Mouse (Mus musculus): ENCODE results near the gene Ros1.

The Ros1 gene

DNA sequence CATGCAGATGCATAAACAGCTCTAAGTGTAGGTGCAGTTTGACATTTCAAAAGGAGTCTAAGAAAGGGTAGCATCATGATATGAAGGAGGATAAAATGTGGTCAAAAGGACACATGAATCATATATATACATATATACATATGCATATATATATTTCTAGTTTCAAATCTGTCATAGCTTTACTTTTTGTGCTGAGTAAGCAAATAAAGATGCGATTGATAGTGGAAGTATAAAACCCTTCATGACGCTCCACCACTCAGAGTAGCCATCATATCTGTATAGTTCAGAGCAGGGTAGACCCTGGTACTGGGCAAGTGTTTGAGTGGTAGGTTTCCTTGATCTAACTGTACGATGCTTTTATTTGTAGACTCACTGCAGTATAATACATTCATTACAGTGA lies 35.3 kb downstream of the Ros1 start:
- no peak for DNase-seq (ENCODE audit: low spot score)

DNA sequence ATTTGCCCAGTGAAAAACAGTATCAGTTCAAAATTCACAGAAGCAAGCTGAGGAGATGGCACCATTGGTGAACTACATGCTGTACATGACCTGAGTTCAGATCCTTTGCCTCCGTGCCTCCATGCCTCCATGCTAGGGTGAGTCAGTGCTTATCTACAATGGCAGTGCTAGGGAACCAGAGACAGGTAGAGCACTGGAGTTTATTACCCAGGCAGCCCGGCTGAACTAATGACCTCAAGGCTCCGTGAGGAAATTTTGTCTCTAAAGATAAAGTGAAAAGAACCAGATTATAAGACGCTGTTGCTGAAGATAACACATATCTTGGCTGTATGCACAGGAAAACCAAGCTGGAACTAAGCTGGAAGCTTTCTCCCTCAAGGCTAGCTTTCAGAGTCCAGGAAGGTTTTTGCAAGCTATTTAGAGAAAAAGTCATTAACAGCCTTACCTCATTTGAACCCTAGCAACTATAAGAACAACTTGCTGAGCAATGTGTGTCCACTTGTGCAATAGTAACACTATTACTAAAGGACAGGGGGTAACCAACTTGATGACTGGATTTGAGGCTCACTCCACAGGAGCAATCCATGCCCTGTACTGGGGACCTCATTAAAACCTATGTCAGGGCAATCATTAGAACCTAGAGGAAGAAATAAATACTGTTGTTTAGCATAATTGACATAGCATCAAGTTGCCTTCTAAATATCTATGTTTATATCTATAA lies 61.5 kb downstream of the Ros1 start:
- DNase-seq (ENCODE audit: low spot score), result no peak

DNA sequence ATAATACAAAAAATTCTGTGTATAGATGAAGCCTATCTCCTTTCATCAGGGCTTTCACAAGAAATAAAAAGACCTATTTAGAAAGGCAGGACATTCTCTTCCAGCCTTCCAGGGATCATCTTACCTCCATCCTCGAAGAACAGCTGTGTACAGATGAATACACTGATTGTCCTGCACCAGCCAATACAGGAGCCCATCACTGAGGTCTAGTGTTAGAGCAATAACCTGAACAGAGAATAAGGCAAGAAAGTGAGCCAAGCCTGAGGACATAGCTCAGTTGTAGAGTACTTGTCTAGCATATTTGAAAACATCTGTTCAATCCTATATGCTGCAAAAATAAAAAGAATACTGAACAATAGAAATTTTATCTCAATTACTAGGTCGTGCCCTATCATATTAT lies 64.3 kb downstream of the Ros1 start:
- no peak for DNase-seq (ENCODE audit: low spot score)

DNA sequence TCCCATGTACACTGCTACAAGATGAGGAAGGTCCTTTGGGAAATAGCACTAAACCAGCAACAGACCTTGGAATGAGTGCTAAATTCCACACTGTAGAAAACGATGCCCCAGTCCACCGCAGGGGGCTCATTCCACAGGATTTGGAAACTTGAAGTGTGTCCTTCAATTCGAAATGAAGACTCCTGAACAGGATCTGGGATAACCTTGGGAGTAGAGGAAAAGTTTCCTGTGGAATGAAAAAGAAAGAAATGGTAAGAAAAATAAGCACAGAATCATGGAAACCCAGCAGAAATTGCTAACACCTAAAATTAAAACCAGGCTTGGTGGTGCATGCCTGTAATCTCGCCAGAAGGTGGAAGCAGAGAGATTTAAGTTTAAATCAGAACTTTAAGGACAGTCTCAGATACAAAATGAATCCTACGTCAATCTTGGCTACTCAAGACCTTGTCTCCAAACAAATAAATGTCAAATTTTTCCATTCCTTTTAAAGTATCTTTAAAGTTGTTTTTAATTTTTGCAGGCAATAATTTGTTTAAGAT lies 66.1 kb downstream of the Ros1 start:
- no peak for DNase-seq (ENCODE audit: low spot score)

DNA sequence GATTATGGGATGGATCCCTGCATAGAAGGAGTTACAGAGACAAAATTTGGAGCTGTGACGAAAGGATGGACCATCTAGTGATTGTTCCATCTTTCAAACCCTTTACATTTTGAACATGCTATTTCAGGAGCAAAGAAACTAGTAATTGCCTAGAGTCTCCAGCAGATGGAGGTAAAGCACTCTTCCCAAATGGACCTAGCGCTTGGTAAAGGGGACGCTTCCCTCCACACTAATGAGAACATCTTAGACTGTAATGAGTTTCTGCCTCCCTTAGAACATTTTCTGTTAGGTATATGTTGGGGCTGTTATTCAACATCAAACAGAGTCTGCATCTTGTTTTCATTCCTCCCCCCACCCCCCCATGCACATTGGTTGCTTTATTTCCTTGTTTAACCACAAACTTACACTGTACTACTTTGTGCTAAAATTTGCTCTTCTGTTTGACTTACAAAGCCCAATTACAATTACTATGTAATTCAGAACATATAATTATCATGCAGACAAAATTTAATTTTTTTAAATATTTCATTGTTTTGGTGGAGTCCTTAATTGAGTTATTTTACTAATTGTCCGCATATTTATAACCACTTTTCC lies 88.8 kb downstream of the Ros1 start:
- no peak for DNase-seq (ENCODE audit: low spot score)

DNA sequence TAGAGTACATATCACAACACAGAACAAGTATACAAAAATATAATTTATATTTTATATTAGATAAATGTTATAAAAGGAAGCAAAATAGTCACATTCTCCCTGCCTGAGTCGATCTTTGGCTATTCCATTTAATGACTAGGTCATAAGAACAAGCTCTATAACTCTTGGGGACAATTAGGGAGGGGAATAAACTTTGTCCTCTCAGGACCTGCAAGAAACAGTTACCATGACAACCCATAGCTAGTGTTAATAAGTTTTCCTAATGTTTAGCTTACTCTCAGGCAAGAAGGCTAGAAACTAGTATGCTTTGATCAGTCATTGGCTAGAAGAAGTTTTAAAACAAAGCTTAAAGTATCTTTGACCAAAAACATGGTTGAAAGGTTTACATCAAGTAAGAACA lies 93.8 kb downstream of the Ros1 start:
- DNase-seq (ENCODE audit: low spot score), result no peak

DNA sequence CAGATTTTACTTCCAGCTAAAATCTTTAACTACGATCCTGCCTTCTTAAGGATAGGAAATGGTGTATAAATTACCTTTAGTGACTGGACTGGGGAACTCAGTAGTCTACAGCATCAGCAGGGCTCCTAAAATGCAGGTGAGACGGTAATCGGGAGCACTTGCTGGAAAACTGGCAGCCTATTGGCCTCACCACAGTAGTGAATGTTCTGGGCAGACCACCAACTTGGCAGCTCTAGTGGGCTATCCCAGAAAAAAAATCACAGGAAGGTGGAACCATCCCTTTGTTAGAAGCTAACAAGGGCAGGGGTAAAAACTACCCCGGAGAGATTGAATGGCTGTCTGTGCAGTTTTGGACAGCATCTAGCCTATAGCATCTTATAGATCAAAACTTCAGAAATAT lies 102.9 kb downstream of the Ros1 start:
- DNase-seq (ENCODE audit: low spot score), result no peak

DNA sequence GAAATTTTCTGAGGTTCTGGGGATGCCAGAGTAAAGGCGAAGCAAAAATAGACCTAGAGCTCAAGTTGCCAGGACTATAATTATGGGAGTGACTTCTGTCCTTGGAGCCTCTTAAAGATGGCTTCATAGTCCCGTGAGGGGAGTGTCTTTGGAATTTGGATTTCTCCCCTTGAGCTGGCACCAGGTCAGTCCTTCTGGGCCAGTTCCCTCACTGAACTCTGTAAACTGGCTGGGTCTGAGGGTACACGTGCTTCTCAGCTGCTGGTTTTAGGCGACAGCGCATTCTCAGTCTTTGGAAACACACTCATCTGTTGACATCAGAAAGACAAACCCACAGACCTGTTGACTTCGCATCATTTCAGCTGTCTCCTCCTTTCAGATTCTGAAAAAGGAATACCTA lies 108.4 kb downstream of the Ros1 start:
- DNase-seq (ENCODE audit: low spot score), result no peak

DNA sequence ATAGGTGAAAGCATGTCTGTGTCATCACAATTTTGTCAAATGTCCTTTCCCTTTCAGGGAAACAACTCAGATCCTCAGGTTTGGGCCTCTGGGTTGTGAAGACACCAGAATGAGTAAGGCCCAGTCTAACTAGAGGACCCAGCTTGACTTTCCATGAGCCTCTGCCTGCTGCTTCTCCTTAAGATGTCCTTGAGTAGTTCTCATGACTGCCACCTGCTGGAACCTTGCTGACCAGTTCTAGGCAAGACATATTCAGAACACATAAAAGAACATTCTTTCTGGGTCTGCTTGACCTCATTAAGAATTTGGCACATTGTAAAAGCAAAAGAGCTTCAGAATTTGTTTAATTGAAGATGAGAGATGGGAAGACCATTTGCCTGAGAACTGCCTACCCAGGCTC lies 122.6 kb downstream of the Ros1 start:
- DNase-seq (ENCODE audit: low spot score), result no peak

DNA sequence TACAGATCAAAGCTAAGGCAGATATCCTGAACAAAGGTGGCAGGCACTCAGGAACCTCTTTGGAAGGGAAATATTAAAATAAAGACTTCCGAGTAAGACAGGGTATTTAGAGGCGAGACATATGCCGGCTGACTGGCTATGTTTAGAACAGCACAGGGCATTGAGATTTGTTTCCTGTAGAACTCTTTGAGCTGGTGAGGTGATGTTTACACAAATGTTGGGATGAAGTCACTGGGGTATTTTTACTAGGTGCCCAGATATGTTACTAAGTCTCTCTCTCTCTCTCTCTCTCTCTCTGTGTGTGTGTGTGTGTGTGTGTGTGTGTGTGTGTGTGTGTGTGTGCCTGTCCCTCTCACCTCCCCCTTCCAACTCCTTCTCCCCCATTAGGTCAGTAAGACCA lies 146.8 kb downstream of the Ros1 start:
- DNase-seq (ENCODE audit: low spot score), result no peak

DNA sequence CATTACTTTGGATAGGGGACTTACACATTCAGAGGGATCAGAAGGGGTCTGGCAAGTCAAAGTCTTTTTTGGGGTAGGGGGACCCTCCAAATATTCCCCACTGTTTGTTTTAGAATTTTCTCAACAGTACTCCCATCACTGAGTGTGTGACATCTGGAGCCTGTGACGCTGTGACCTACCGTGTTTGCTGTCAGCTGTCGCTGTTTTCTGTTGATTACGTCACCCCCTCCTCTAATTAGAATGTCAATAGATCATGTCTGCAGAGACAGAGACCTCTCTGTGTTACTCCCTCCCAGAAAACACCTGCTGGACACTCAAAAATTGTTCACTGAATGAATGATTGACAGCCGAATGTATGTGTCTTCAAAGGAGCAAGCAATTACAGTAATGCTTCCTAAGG lies 152.0 kb downstream of the Ros1 start:
- no peak for DNase-seq (ENCODE audit: low spot score)

DNA sequence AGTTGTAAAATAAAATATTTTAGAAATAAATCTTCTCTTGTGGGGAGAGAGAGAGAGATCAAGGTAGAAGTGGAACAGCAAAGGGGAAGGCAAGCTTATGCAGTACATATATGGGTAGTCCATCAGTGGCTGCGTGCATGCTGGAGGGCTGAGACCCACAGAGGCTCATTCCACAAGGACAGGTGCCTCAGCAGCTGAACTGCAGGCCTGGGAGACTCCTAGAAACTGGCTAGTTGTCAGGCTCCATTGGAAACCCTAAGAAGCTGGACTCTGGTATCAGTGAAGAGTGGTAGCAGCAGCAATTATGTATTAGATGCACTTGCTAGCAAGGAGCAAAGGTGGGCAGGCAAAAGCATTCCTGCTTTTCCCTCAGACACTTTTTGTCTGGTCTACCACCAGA lies 155.7 kb downstream of the Ros1 start:
- DNase-seq (ENCODE audit: low spot score), result no peak

DNA sequence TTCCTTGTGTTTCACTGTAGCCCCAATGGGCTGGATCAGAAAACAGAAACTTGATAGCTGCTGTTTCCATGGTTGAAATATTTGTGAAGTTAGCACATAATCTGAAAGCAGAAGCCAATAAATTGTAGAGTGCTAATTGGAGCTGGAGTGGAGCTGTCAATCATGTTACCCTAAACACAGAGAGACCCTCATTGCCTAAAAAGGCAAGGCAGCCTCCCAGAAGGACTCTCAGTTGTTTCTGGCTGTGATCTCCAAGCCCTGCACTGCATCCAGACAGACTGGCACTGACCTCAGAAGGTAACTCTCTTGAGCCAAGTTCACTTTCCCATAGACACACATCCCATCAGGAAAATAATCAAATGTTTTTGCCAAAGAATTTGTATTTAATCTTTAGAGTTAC lies 161.3 kb downstream of the Ros1 start:
- DNase-seq (ENCODE audit: low spot score), result no peak

DNA sequence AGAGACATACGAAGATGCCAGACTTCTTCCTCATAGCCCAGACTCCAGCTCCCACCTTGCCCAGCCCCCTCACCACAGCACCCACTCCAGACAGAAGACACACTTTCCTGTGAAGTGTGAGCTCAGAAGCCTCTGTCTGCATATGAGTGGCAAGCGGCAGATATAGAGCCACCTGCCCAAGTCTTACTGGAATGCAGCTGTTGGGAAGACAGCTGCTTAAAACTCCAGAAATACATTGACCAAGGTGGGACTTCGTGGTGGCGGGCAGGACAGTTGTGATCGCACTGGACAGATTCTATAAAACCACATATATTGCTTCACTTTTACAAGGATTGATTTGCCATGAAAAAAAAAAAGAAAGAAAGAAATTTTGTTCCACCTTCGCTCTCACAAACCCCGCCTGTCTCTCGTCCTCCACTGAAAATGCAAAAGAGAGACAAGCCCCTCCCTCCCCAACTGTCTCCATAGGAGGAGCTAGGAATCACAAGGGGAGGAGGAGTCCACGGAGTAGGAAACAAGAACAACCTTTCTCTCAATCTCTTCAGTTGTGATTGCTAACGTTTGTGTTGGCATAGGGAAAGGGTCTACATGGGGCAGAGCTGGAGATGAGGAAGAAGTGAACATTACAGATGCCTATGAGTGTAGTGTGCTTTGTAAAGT lies 165.5 kb downstream of the Ros1 start:
- no peak for DNase-seq (ENCODE audit: low spot score)

DNA sequence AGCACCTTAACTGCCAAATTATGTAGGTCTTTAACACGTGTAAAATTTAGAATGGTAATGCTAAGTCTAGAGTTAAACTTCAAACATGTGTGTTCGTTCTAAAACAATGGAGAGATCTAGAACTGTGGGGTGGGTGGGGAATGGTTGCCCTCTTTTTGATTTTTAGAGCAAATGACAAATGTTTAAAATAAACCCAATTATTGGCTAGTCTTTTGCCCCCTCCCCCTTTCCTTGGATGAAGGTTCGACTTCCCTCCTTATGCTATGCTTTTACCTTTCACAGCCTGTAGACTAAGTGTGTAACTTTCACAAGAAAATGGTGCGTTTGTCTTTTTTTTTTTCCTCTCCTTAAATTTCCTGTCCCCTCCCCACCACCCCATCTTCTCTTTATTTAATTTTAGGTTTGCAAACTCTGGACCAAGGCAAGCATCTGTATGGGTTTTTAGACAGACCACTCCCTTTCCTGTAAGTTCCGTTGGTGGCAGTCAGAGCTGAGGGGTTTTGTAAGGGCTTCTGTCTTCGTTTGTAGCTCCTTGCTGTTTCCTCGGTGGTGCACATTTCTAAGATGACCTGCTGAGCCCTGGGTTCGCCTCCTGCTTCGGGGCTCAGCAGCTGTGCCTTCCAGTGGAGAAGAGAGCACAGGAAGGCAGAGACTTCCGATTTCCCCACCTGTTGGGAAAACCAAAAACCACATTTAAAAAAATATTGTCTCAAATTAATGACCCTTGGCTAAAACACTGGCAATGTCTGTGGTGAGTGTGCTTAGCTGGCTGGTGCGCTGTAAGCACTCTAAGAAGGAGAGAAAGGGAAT lies 166.3 kb downstream of the Ros1 start:
- DNase-seq (ENCODE audit: low spot score), result no peak

DNA sequence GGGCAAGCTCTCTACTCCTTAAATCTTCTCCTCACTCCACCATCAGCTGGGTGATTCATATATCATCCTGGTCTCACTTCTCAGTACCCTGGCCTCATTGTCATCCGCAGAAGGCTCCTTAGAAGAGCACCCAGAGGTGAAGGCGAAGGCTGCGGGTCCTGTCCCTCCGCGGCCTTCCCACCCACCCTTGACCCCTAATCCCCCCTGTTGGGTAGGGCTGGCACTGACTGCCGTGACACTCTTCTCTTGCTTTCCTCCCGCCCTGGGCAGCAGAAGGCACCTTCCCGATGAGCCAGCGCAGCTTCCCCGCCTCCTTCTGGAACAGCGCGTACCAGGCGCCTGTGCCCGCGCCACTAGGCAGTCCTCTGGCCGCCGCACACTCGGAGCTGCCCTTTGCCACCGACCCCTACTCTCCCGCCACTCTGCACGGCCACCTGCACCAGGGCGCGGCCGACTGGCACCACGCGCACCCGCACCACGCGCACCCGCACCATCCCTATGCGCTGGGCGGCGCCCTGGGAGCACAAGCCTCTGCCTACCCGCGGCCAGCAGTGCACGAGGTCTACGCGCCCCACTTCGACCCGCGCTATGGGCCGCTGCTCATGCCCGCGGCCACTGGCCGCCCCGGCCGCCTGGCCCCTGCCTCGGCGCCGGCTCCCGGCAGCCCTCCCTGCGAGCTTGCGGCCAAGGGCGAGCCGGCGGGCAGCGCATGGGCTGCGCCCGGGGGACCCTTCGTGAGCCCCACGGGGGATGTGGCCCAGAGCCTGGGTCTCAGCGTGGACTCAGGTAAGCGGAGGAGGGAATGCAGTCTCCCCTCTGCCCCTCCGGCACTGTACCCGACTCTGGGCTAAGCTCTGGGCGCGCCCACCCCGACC lies 167.6 kb downstream of the Ros1 start:
- no peak for DNase-seq (ENCODE audit: low spot score)

DNA sequence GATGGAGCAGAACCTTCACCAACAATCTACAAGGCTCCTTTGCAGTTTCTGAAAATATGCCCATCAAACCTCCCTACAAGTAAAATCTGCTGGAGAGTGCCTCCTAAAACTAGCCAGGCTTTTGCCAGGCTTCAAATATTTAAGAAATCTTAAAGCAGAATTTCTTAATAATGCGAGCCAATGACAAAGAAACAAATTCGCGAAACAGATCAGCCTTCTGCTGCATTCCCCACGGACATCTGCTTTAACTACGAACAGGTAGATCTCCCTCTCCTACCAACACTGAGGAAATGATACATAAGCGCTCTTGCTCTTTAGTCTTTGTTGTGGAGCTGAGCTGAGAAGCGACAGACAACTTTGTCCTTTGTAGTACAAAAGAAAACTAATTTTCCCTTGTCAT lies 169.2 kb downstream of the Ros1 start:
- no peak for DNase-seq (ENCODE audit: low spot score)

DNA sequence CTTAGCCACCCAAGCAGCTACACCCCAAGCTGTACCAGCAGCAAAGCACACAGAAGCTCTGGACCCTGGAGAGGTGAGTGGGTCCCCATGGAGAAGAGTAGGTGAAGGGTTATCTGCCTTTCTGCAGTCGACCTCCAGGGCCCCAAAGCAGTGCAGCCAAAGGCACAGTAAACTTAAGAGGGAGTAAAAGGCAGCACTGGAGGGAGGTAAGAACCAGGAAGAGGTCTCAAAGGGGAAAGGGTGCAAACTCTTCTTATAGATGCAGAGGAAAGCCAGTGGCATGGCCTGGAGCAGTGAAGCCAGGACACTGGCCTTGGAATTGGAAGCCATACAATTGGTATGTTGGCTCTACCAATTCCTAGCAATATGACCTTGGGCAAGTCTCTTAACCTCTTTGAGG lies 169.8 kb downstream of the Ros1 start:
- DNase-seq (ENCODE audit: low spot score), result no peak

DNA sequence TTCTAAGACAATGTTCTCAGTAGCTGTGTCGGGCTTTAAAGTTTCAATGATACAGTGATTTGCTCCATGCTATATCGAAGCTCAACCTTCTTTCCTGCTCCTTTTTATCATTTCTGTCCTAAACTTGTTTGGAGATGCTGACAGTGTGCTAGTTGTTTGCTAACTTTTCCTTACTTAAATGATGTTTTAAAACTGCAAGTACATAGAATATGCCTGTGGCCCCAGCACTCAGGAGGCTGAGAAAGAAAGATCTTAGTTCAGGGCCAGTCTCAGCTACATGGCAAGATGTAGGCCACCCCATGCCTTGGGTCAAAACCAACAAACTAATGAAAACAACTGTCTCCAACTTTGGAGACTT lies 171.0 kb downstream of the Ros1 start:
- no peak for DNase-seq (ENCODE audit: low spot score)

DNA sequence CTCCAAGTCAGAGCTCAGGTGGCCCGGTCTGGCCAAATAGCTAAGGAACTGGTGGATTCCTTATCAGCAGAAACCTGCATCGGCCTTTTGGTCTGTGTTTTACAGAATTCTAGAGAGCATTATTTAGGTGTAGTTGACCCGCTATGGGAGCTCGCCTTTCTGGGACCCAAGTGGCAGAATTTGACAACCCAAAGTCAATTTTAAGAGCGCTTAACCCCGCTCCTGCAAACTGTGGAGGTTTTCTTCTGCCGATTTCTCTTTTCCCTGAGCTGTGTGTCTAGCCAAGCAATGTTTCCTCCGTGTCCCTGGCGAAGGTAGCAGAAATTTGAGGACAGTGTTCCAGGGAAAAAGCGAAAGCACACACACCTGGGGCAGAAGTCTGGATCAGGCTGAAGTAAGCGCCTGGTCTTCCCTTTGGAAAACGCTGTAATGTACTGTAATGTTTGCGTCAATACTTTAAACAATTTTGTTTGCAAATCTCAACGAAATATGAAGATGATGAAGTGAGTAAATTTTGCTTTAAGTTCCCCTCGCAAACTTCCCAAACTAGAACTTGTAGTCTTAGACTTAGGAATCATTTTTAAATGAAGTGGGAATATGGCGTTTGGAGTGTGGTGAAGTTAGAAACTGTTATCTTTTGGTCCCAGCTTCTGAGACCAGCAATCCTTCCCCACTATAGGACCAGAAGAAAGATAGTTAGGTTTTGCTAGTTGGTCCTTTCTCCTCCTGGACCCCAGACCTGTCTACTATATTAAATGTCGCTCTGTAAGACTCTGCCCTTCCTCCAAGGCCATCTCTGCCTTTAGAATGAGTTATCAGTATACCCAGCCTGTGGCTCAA lies 171.6 kb downstream of the Ros1 start:
- no peak for DNase-seq (ENCODE audit: low spot score)

Data from T-cell, adult 2 months (primary cell).